Mouse (Mus musculus) thymus, adult 2 months (tissue): Measurements from ENCODE around the gene Pgpep1. TPM values are rescaled to one million over a fixed set of nuclear protein-coding genes. Genes with fewer than 3 reads are reported as not detected.
A peak's percentile ranks its signal among the peaks of the same experiment; 100 is the strongest.

Source experiments
- DNase-seq: peaks from one replicate; pipeline ENCODE4 v3.0.0; 2021
- H3K27ac ChIP-seq: fragments of 200-500 bp; 2 replicates; pipeline ENCODE4 v1.5.1; 2012; ENCODE audit warnings: low read length, control low read depth; ENCODE audit not compliant: control insufficient read depth, insufficient read depth
- H3K27me3 ChIP-seq: fragments of 200-500 bp; 2 replicates; pipeline ENCODE4 v1.6.1; 2012; ENCODE audit warnings: mild to moderate bottlenecking, low read length, moderate library complexity, mixed read lengths; ENCODE audit not compliant: control insufficient read depth, insufficient read depth
- H3K36me3 ChIP-seq: fragments of 200-500 bp; 2 replicates; pipeline ENCODE4 v1.6.1; 2012; ENCODE audit warnings: mild to moderate bottlenecking, low read length, moderate library complexity; ENCODE audit not compliant: control insufficient read depth, insufficient read depth
- H3K4me1 ChIP-seq: fragments of 200-500 bp; replicated peaks from 2 replicates; pipeline ENCODE4 v1.6.1; 2012; ENCODE audit warnings: low read length; ENCODE audit not compliant: control insufficient read depth, insufficient read depth
- H3K4me3 ChIP-seq: fragments of 200-500 bp; 2 replicates; pipeline ENCODE4 v1.5.1; 2012; ENCODE audit warnings: mild to moderate bottlenecking, low read length, control low read depth, moderate library complexity; ENCODE audit not compliant: control insufficient read depth, insufficient read depth
- CTCF ChIP-seq: fragments of 200-500 bp; IDR thresholded peaks from 2 replicates; pipeline ENCODE4 v1.5.1; 2012; ENCODE audit warnings: mild to moderate bottlenecking, control low read depth, low read length, moderate library complexity, borderline replicate concordance; ENCODE audit not compliant: control insufficient read depth, poor library complexity, insufficient read depth; ENCODE audit errors: extremely low read depth
- POLR2A ChIP-seq: fragments of 200-500 bp; IDR thresholded peaks from 2 replicates; pipeline ENCODE4 v1.6.1; 2012; ENCODE audit warnings: mild to moderate bottlenecking, low read length, control low read depth, moderate library complexity; ENCODE audit not compliant: control insufficient read depth, poor library complexity, insufficient read depth; ENCODE audit errors: extremely low read depth
- WGBS: fragments of 180-500 bp; shearing (Covaris S2); methylation state at CpG from one replicate; pipeline ENCODE4 v1.1.7; 2018; 5-methylcytosine and 5-hydroxymethylcytosine counted together
- polyA plus RNA-seq: library from polyadenylated mRNA; depleted of rRNA; stranded (reverse); fragments of >200 nt; gene quantifications from 2 replicates; pipeline ENCODE4 v1.2.3, GENCODE M21; 2012; rRNA removed

Gene Pgpep1
- polyA plus RNA-seq, 1 experiment = 40.7 TPM

- DNase-seq = no peak
- Histone ChIP-seq H3K4me1 (peaks cover 10% of the 10 kb centered on the region), H3K27ac (no peak overlapping the region), H3K27me3 (no peaks in the 10 kb centered on the region), H3K36me3 (peaks cover 12% of the 10 kb centered on the region; the same call in 1 of the 2 replicates), H3K4me3 (no peak overlapping the region)
- WGBS = 61% methylated on average over 10 of the region's 10 CpGs
- TF ChIP-seq POLR2A = no peak
- no peak for TF ChIP-seq CTCF
Measured at GRCm38 (mm10) chr8:70600473-70601270, 59.5 kb downstream of the Pgpep1 start.

GRCm38 (mm10) chr8:70599507-70600290 lies 60.5 kb downstream of the Pgpep1 start:
- Histone ChIP-seq H3K27ac (no peak overlapping the region), H3K36me3 (peaks cover 12% of the 10 kb centered on the region; the same call in 1 of the 2 replicates)
- DNase-seq = no peak

GRCm38 (mm10) chr8:70598722-70599121 lies 61.5 kb downstream of the Pgpep1 start:
- no peak for DNase-seq
- Histone ChIP-seq H3K27ac (no peak overlapping the region), H3K27me3 (no peaks in the 10 kb centered on the region), H3K4me3 (no peak overlapping the region), H3K36me3 (peaks cover 12% of the 10 kb centered on the region; the same call in 1 of the 2 replicates), H3K4me1 (peaks cover 18% of the 10 kb centered on the region)
- WGBS = 96% methylated on average over 10 of the region's 10 CpGs
- TF ChIP-seq CTCF (no peak), POLR2A (no peak)

More at GRCm38 (mm10) chr8:70599507-70600290, 60.5 kb downstream of the Pgpep1 start:
- 95% methylated on average over 12 of the region's 12 CpGs for WGBS
- Histone ChIP-seq H3K4me3 (no peak overlapping the region), H3K27me3 (no peaks in the 10 kb centered on the region), H3K4me1 (peaks cover 15% of the 10 kb centered on the region)
- TF ChIP-seq CTCF (no peak), POLR2A (no peak)

GRCm38 (mm10) chr8:70598283-70598682 lies 61.9 kb downstream of the Pgpep1 start:
- TF ChIP-seq CTCF (no peak), POLR2A (no peak)
- no peaks in the 10 kb centered on the region for H3K27me3 ChIP-seq
- H3K4me1 ChIP-seq = peaks cover 22% of the 10 kb centered on the region
- peaks cover 12% of the 10 kb centered on the region; the same call in 1 of the 2 replicates for H3K36me3 ChIP-seq
- 92% methylated on average over 29 of the region's 29 CpGs for WGBS
- no peak overlapping the region for H3K27ac ChIP-seq
- DNase-seq = no peak
- H3K4me3 ChIP-seq = no peak overlapping the region

GRCm38 (mm10) chr8:70597417-70598272 lies 62.5 kb downstream of the Pgpep1 start:
- peaks cover 24% of the 10 kb centered on the region for H3K4me1 ChIP-seq

GRCm38 (mm10) chr8:70596775-70597416 lies 63.3 kb downstream of the Pgpep1 start:
- H3K36me3 ChIP-seq = peaks cover 8% of the 10 kb centered on the region; the same call in 1 of the 2 replicates

More at GRCm38 (mm10) chr8:70597417-70598272, 62.5 kb downstream of the Pgpep1 start:
- 96% methylated on average over 68 of the region's 68 CpGs for WGBS
- TF ChIP-seq POLR2A (no peak), CTCF (no peak)
- no peak for DNase-seq
- H3K36me3 ChIP-seq = peaks cover 12% of the 10 kb centered on the region; the same call in 1 of the 2 replicates
- no peaks in the 10 kb centered on the region for H3K27me3 ChIP-seq
- H3K4me3 ChIP-seq = no peak overlapping the region
- no peak overlapping the region for H3K27ac ChIP-seq

More at GRCm38 (mm10) chr8:70596775-70597416, 63.3 kb downstream of the Pgpep1 start:
- no peak for TF ChIP-seq POLR2A
- TF ChIP-seq CTCF = no peak
- Histone ChIP-seq H3K4me3 (no peak overlapping the region), H3K27ac (no peak overlapping the region), H3K27me3 (no peaks in the 10 kb centered on the region), H3K4me1 (peaks cover 24% of the 10 kb centered on the region)
- 89% methylated on average over 17 of the region's 17 CpGs for WGBS
- peak; percentile 52 for DNase-seq

Other genes starting within 250 kb of the Pgpep1 start
- gene Crtc1, start 220.8 kb downstream of the Pgpep1 start, polyA plus RNA-seq = 43.9 and 49.0 TPM in 2 replicates
- gene Klhl26, start 183.4 kb downstream of the Pgpep1 start, polyA plus RNA-seq = 43.1 and 44.6 TPM in 2 replicates
- 0.39 and 0.73 TPM in 2 replicates for gene Tmem59l, start 173.0 kb downstream of the Pgpep1 start, polyA plus RNA-seq
- 0.59 and 0.70 TPM in 2 replicates for gene Crlf1, start 167.2 kb downstream of the Pgpep1 start, polyA plus RNA-seq
- gene Rex1bd, start 153.6 kb downstream of the Pgpep1 start, polyA plus RNA-seq = 196 and 227 TPM in 2 replicates
- 731 and 765 TPM in 2 replicates for gene Uba52, start 149.6 kb downstream of the Pgpep1 start, polyA plus RNA-seq
- gene Fkbp8, start 132.7 kb downstream of the Pgpep1 start, polyA plus RNA-seq = 613 and 640 TPM in 2 replicates
- 72.7 and 86.7 TPM in 2 replicates for gene Kxd1, start 132.4 kb downstream of the Pgpep1 start, polyA plus RNA-seq
- 40.2 and 42.6 TPM in 2 replicates for gene Ell, start 120.9 kb downstream of the Pgpep1 start, polyA plus RNA-seq
- 185 and 201 TPM in 2 replicates for gene Isyna1, start 66.0 kb downstream of the Pgpep1 start, polyA plus RNA-seq
- 392 and 506 TPM in 2 replicates for gene Ssbp4, start 51.5 kb downstream of the Pgpep1 start, polyA plus RNA-seq
- 15.3 and 18.5 TPM in 2 replicates for gene Lrrc25, start 44.2 kb downstream of the Pgpep1 start, polyA plus RNA-seq
- 6.7 and 7.5 TPM in 2 replicates for gene Gdf15, start 27.9 kb downstream of the Pgpep1 start, polyA plus RNA-seq
- gene Lsm4, start 12.9 kb upstream of the Pgpep1 start, polyA plus RNA-seq = 192 and 199 TPM in 2 replicates
- gene Jund, start 38.6 kb upstream of the Pgpep1 start, polyA plus RNA-seq = 540 and 792 TPM in 2 replicates
- 0.19 and 0.28 TPM in 2 replicates for gene Iqcn, start 43.1 kb upstream of the Pgpep1 start, polyA plus RNA-seq
- 0.48 and 0.50 TPM in 2 replicates for gene Gm3336, start 58.2 kb upstream of the Pgpep1 start, polyA plus RNA-seq
- gene Pde4c, start 63.3 kb upstream of the Pgpep1 start, polyA plus RNA-seq = 4.9 and 6.2 TPM in 2 replicates
- 17.8 and 20.8 TPM in 2 replicates for gene Rab3a, start 94.3 kb upstream of the Pgpep1 start, polyA plus RNA-seq
- gene Mpv17l2, start 100.6 kb upstream of the Pgpep1 start, polyA plus RNA-seq = 72.9 and 103 TPM in 2 replicates
- 124 and 136 TPM in 2 replicates for gene Pik3r2, start 116.3 kb upstream of the Pgpep1 start, polyA plus RNA-seq
- 615 and 696 TPM in 2 replicates for gene Mast3, start 144.7 kb upstream of the Pgpep1 start, polyA plus RNA-seq
- gene Il12rb1, start 148.1 kb upstream of the Pgpep1 start, polyA plus RNA-seq = 48.6 and 53.4 TPM in 2 replicates
- 75.4 and 77.4 TPM in 2 replicates for gene Arrdc2, start 179.3 kb upstream of the Pgpep1 start, polyA plus RNA-seq
- gene Kcnn1, start 202.9 kb upstream of the Pgpep1 start, polyA plus RNA-seq = 4.2 and 6.4 TPM in 2 replicates
- gene Ccdc124, start 213.5 kb upstream of the Pgpep1 start, polyA plus RNA-seq = 51.8 and 53.4 TPM in 2 replicates
- 0.80 and 1.4 TPM in 2 replicates for gene Slc5a5, start 232.4 kb upstream of the Pgpep1 start, polyA plus RNA-seq
- gene Rpl18a, start 237.0 kb upstream of the Pgpep1 start, polyA plus RNA-seq = 7,420 and 8,337 TPM in 2 replicates
- gene Map1s, start 245.5 kb upstream of the Pgpep1 start, polyA plus RNA-seq = 145 and 151 TPM in 2 replicates